Mouse (Mus musculus) erythroblast, embryonic 14.5 days (primary cell): ENCODE results near the gene Leng9. TPM values are rescaled to one million over a fixed set of nuclear protein-coding genes. Genes with fewer than 3 reads are reported as not detected.

Experiments
- H3K27me3 ChIP-seq: 2 replicates; pipeline ENCODE4 v1.6.1; 2012; ENCODE audit warnings: inconsistent platforms; ENCODE audit not compliant: control insufficient read depth
- H3K36me3 ChIP-seq: 2 replicates; pipeline ENCODE4 v1.6.1; 2012; ENCODE audit warnings: mild to moderate bottlenecking, inconsistent platforms; ENCODE audit not compliant: control insufficient read depth
- H3K4me1 ChIP-seq: 2 replicates; pipeline ENCODE4 v1.6.1; 2012; ENCODE audit warnings: inconsistent platforms; ENCODE audit not compliant: control insufficient read depth
- H3K4me3 ChIP-seq: replicated peaks from 2 replicates; pipeline ENCODE3; 2012; ENCODE audit warnings: moderate library complexity, mild to moderate bottlenecking, inconsistent platforms
- H3K9me3 ChIP-seq: 2 replicates; pipeline ENCODE4 v1.6.1; 2012; ENCODE audit warnings: low read length, inconsistent platforms, mixed read lengths; ENCODE audit not compliant: control insufficient read depth
- GATA1 ChIP-seq: IDR thresholded peaks from 2 replicates; pipeline ENCODE4 v1.6.1; 2012; ENCODE audit warnings: low read length, inconsistent platforms, mixed read lengths
- TAL1 ChIP-seq: IDR thresholded peaks from 3 replicates; pipeline ENCODE4 v1.6.1; 2012; ENCODE audit warnings: low read length, inconsistent platforms, mixed read lengths
- polyA plus RNA-seq: library from polyadenylated mRNA; stranded (reverse); fragments of >175 nt; gene quantifications from 2 replicates; pipeline ENCODE4 v1.2.3, GENCODE M21; 2012

The Leng9 gene
- polyA plus RNA-seq, 1 experiment, result 0.07 TPM

GRCm38 (mm10) chr7:4119344-4119902 is 30.8 kb downstream of the Leng9 start, which contains the start of gene Ttyh1:
TSS of gene Ttyh1 (plus strand) at chr7:4119408.
- no peaks in the 10 kb centered on the region for H3K36me3 ChIP-seq
- no peak within 1 kb of the TSS for H3K4me3 ChIP-seq
- no peaks in the 10 kb centered on the region for H3K9me3 ChIP-seq
- TF ChIP-seq TAL1, result no peak
- TF ChIP-seq GATA1, result no peak
- peaks cover 2% of the 10 kb centered on the region; the same call in 1 of the 2 replicates for H3K4me1 ChIP-seq
- peaks cover 39% of the 10 kb centered on the region for H3K27me3 ChIP-seq

GRCm38 (mm10) chr7:4117050-4117814 is 32.9 kb downstream of the Leng9 start:
- no peak for TF ChIP-seq GATA1
- no peak for TF ChIP-seq TAL1
- H3K36me3 ChIP-seq, result no peaks in the 10 kb centered on the region
- no peaks in the 10 kb centered on the region for H3K9me3 ChIP-seq
- H3K4me1 ChIP-seq, result no peaks in the 10 kb centered on the region
- H3K27me3 ChIP-seq, result peaks cover 37% of the 10 kb centered on the region
- no peak overlapping the region for H3K4me3 ChIP-seq

- no peak for TF ChIP-seq TAL1
- no peak for TF ChIP-seq GATA1
- H3K4me1 ChIP-seq, result no peaks in the 10 kb centered on the region
- no peaks in the 10 kb centered on the region for H3K36me3 ChIP-seq
- H3K4me3 ChIP-seq, result no peak overlapping the region
- no peaks in the 10 kb centered on the region for H3K9me3 ChIP-seq
- no peaks in the 10 kb centered on the region for H3K27me3 ChIP-seq
These were observed 38.4 kb downstream of the Leng9 start for GRCm38 (mm10) chr7:4111766-4112165.

GRCm38 (mm10) chr7:4103411-4103810 is 46.8 kb downstream of the Leng9 start:
- no peaks in the 10 kb centered on the region for H3K36me3 ChIP-seq
- TF ChIP-seq TAL1, result no peak
- TF ChIP-seq GATA1, result no peak
- H3K4me1 ChIP-seq, result no peaks in the 10 kb centered on the region
- no peaks in the 10 kb centered on the region for H3K27me3 ChIP-seq
- H3K9me3 ChIP-seq, result no peaks in the 10 kb centered on the region
- H3K4me3 ChIP-seq, result no peak overlapping the region

GRCm38 (mm10) chr7:4101144-4101543 is 49.0 kb downstream of the Leng9 start:
- Histone ChIP-seq H3K36me3 (no peaks in the 10 kb centered on the region), H3K27me3 (no peaks in the 10 kb centered on the region), H3K4me3 (no peak overlapping the region), H3K9me3 (no peaks in the 10 kb centered on the region), H3K4me1 (no peaks in the 10 kb centered on the region)
- TF ChIP-seq TAL1 (no peak), GATA1 (no peak)

- no peaks in the 10 kb centered on the region for H3K4me1 ChIP-seq
- no peaks in the 10 kb centered on the region for H3K9me3 ChIP-seq
- no peak overlapping the region for H3K4me3 ChIP-seq
- TF ChIP-seq TAL1 (no peak), GATA1 (no peak)
- no peaks in the 10 kb centered on the region for H3K27me3 ChIP-seq
- H3K36me3 ChIP-seq, result no peaks in the 10 kb centered on the region
These were observed 51.3 kb downstream of the Leng9 start for GRCm38 (mm10) chr7:4098832-4099231.

GRCm38 (mm10) chr7:4098301-4098700 is 51.9 kb downstream of the Leng9 start:
- TF ChIP-seq GATA1, result no peak
- TF ChIP-seq TAL1, result no peak

More at GRCm38 (mm10) chr7:4098301-4098700, 51.9 kb downstream of the Leng9 start:
- no peaks in the 10 kb centered on the region for H3K9me3 ChIP-seq
- no peak overlapping the region for H3K4me3 ChIP-seq
- H3K27me3 ChIP-seq, result no peaks in the 10 kb centered on the region
- no peaks in the 10 kb centered on the region for H3K4me1 ChIP-seq
- no peaks in the 10 kb centered on the region for H3K36me3 ChIP-seq

Other genes starting within 250 kb of the Leng9 start
- gene Lilra6, start 234.9 kb downstream of the Leng9 start, polyA plus RNA-seq, result 0.07 TPM in 1 of 2 replicates, not detected in the other
- gene Lair1, start 87.2 kb downstream of the Leng9 start, polyA plus RNA-seq, result not detected in 2 replicates
- not detected in 2 replicates for gene Ttyh1, start 31.0 kb downstream of the Leng9 start, polyA plus RNA-seq
- 20.2 and 21.2 TPM in 2 replicates for gene Leng8, start 13.3 kb downstream of the Leng9 start, polyA plus RNA-seq
- 0.14 and 0.25 TPM in 2 replicates for gene Cdc42ep5, start 14.5 kb upstream of the Leng9 start, polyA plus RNA-seq
- 0.02 TPM in 1 of 2 replicates, not detected in the other for gene Lilra5, start 87.4 kb upstream of the Leng9 start, polyA plus RNA-seq
- not detected in 2 replicates for gene Ncr1, start 187.3 kb upstream of the Leng9 start, polyA plus RNA-seq
- 0.05 TPM in 1 of 2 replicates, not detected in the other for gene Gp6, start 247.4 kb upstream of the Leng9 start, polyA plus RNA-seq